Mouse (Mus musculus) 3T3-L1 (cell line): ENCODE data around the gene R3hdm4.

Source experiments
- DNase-seq: peaks from one replicate; pipeline ENCODE4 v3.0.0-alpha.2; 2015; ENCODE audit warnings: low read depth, low spot score

R3hdm4 gene

DNA sequence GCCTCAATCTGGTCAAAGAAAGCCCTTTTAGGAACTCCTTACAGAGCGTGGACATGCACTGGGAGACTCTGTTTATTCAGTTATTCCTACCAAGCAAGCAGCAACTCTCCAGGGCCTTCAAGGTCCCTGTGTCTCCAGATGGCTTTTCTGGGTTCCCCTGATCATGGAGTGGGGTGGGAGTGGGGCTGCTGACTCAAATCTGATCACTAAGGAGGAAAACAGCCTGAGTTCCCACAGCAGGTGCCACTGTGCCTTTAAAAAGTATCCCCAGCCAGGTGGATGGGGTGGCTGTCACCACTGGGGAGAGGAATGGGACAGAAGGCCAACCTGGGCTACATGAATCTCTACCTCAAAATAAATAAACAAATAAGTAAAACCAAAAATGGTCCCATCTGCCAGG lies 22.0 kb upstream of the R3hdm4 start:
- no peak for DNase-seq

GRCm38 (mm10) chr10:79940749-79941148 lies 19.7 kb upstream of the R3hdm4 start:
- DNase-seq: no peak

- no peak for DNase-seq
These were observed 16.9 kb upstream of the R3hdm4 start for GRCm38 (mm10) chr10:79937775-79938526.

DNA sequence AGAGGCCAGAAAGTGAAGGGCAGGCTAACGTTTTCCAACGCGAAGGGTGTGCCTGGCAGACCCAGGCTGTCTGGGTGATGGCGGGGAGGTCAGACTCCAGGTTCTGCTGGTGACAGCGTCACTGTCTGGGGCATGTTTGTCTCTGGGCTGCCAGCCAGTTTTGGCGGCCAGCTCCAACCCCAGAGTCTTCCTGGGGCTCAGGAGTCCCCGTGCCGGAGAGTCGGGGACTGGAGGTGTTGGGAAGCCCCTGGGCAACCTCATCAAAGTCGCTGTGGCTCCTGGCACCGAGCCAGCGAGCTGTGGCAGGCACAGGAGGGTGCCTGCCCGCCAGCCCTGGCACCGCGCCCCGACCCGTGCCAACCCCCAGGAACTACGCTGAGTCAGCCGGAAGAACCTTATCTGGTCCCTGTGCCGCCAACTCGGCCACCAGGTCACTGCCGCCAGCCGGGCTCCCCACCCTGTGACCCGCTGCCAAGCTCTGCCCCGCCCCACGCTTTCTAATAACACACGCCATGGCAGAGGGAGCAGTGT lies 16.0 kb upstream of the R3hdm4 start:
- no peak for DNase-seq

DNA sequence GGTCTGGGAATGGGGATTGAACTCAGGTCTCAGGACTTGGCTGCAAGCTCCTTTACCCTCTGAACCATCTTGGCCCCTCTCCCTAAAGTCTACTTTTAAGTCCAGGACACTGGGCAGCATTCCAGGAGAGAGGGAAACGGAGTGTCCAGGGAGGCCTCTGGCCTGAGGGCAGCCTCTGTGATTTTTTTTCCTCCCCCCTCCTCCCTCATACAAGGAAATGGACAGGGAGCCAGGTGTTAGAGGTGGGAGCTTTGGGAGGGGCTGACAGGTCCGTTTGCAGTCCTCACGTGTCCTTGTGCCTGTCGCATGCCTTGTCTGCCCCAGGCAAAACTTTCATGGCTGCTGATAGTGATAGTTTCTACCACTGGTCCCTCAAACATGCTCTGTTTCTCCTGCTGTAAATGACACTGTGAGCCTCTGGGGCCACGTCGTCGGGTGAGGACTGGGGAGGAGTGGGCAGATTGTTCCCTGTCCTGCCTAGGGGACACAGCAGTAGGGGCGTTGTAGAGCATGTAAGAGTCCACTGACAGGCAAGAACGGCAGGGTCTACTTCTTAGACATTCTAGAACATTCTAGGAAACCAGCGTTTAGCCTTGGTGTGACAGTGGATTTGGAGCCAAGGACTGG lies 15.4 kb upstream of the R3hdm4 start:
- DNase-seq: no peak

DNA sequence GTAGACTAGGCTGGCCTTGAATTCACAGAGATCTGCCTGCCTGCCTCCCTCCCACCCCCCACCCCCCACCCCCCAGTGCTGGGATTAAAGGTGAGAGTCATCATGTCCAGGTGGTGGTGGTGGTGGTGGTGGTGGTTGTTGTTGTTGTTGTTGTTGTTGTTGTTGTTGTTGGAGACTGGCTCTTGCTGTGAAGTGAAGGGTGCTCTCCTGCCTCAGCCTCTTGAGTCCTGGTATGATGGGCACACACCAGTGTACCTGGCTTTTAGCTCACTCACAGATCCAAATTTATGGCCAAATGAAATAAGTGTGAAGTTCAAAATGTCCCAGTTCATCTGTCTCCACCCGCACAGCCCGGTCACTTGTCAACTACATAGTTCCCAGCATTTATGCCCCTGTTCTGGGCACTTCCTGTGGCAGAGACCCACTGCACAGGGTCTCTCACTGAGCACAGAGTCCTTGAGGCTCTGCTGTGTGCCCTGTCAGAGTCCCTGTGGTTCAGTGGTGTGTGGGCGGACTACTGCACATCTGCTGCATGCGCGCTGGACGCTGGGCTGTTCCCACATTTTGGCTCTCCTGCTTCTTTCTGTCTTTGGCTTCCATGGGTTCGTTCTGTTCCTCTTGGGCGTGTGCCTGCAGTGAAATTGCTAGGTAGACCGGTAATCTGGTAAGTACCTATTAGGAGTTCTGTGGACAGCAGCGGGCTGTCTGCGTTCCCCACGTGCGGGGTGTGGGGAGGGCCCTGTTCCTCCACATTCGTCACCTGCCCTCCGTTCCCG lies 14.0 kb upstream of the R3hdm4 start:
- no peak for DNase-seq

GRCm38 (mm10) chr10:79934272-79934721 lies 13.3 kb upstream of the R3hdm4 start:
- peak; percentile 47 for DNase-seq

DNA sequence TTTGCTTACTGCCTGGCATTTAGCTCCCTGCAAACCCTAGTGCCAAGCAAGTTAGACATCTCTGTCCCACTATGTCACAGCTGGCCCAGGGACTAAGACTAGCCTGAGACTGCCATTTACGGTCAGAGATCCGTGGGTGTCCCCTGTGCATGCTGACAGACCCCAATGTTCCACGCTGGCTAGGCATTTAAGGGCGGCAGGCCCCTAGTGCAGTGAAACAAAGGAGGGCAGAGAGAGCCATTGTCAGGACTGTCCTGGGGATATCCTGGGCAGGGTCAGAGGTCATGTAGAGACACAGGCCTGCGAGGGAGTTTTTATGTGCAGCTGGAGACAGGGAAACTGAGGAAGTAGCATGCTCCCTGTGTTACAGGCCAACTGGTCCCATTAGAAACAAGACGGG lies 12.9 kb upstream of the R3hdm4 start:
- DNase-seq: no peak

DNA sequence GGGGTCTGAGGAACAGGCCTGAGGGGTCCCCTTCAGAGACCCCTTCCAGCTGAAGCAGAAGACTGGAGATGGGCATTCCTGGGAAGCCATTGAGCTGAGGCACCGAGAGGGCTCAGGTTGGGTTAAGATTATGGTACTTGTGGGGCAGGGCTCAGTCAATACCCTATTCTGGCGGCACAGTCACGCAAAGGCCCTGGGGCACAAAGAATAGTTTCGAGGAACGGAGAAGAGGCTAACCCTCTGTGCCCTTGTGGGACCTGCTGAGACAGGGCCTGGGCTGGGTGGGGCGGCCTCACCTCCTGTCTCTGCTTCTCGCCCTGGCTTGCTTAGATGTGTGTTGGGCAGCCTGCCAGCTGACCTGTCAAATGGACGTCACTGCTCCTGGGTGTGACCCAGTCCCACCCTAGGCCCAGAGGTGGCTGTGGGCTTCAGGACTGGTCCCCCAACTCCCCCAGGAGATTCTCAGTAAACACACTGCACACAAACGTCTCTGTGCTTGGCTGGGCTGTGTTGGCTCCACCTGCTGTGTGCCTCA lies 12.2 kb upstream of the R3hdm4 start:
- DNase-seq: no peak

- peak; percentile 83 for DNase-seq
These were observed 11.7 kb upstream of the R3hdm4 start for GRCm38 (mm10) chr10:79932736-79933135.

- DNase-seq: no peak
These were observed 10.8 kb upstream of the R3hdm4 start for GRCm38 (mm10) chr10:79931797-79932196.

- DNase-seq: no peak
These were observed 9.8 kb upstream of the R3hdm4 start for GRCm38 (mm10) chr10:79930826-79931186.

DNA sequence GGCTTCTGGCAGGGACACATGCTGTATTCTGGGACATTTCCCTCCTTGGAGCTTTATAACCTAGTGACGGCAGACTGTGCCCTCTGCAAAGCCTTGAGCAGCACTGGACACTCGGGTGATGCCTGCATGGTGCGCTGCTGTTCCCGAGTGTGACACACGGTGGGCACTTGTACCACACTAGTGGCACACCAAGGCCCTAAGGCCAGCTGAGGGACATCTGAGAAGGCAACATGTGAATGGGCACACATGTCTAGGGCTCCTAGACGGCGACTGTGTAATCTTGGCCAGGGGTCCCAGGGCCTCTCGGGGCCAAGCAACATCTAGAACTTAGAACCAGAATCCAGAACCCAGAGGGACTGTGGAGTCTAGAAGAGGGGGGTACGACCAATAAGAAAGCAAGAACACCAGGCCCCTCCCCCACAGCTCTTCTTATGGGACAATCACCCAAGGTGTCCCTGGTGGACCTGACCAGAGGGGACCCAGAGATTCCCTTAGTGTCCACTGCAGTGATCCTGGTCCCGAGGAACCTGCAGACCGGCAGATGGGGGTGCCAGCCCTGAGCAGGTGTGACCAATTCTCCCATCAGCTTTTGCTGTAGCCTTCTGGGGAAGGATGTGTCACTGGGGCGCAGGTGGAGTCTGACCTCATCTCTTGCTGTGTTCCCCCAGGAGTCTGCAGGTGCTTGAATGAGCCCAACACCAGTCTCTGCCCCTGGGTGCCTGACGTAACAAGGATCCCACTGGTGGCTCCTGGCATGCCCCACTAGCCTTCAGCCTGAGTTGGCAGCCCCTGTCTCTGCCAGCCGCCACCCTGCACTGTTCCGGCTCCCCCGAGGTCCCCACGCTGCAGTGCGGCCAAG lies 9.2 kb upstream of the R3hdm4 start:
- no peak for DNase-seq

GRCm38 (mm10) chr10:79928907-79929701 lies 8.1 kb upstream of the R3hdm4 start:
- DNase-seq: no peak

GRCm38 (mm10) chr10:79928030-79928694 lies 7.2 kb upstream of the R3hdm4 start:
- peak; percentile 40 for DNase-seq

DNA sequence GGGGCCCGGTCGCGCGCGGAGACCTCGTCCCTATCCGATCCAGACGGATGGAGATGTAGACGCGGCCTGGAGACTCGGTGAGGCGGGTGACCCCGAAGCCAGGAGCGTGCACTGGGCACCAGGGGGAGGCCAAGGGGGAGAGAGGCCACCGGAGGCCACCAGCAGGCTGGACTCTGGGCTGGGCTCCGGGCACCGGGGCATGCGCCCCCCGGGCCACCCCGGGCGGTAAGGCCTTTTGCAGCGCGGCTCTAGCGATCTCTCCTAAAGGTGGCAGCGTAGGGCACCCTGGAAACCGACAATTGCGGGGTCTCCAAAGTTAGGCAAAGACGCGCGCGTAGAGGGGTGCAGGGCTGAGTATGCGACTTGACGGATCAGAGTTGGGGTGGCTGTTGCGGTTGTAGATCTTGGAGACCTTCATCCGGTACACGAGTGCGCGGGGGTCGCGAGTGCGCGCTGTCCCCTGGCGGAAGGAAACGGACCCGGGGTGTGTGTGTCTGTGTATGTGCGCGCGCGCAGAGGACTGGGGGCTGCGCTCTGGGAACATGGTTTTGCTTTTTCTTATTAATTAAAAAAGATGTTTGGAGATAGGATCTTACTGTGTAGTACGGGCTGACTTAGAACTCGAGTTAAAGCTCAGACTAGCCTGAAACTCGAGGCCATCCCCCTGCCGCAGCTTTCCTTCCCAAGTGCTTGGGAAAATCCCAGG lies 6.5 kb upstream of the R3hdm4 start:
- DNase-seq: peak; percentile 49

DNA sequence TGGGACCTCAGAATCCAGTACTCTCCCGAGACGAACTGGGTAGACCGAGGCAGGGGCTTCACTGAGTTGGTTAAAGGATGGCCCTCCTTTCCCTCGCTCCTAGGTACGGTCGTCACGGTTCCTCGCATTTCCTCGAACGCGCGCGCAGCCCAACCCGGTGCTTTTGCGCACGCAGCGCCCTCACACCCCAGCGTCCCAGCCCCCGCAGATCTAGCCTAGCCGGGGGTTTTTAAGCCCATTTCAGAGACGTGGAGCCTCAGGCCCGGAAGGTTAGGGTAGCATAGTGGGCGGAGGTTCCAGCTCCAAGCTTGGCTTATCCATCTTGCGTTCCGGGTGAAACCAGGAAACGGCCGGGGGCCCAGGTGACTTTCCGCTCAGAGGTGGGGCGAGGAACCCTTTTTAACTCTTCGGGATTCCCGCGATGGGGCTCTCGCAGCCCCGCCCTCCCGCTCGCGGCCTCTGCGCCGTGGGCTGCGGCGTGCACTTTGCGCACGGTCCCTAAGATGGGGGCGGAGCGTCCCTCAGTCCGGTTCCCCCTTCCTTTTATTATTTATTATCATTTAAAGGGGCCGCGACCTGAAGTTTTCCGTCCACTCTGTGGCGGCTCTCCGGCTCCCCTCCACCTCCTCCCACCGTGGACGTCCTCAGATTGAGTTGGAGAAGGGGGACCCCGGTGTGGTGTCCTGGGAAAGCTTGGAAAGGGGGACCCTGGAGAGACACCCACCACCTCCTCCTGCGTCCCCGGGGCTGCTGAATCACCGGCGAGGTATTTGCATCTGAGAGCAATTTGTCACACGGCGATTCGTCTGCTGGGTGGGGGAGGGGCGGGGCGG lies 5.7 kb upstream of the R3hdm4 start, which contains the start of gene Arid3a:
Arid3a (plus strand) TSS at position 553 of the 833 bp plus-strand sequence.
- peak; percentile 90 for DNase-seq
